Mouse (Mus musculus) pancreas, adult 10 weeks (tissue): ENCODE measurements around the gene Mcmbp. TPM values are rescaled to one million over a fixed set of nuclear protein-coding genes. Genes with fewer than 3 reads are reported as not detected.

ENCODE experiments used
- polyA plus RNA-seq: library from polyadenylated mRNA; stranded (reverse); fragments of 350-450 nt; fragmentation: Illumina TruSeq; extraction: RNeasy Lipid Tissue Mini Kit (QIAGEN cat#74804); gene quantifications from one replicate; pipeline ENCODE4 v1.2.3, GENCODE M21; 2015; ENCODE audit warnings: low read depth, low replicate concordance; ENCODE audit not compliant: insufficient read depth

Mcmbp gene
- polyA plus RNA-seq, result 7.7 TPM

GRCm38 (mm10) chr7:128740334-128740733 lies at the start of gene Mcmbp:
Gene Mcmbp (minus strand): TSS chr7:128740495.

GRCm38 (mm10) chr7:128744684-128745485 lies 4.6 kb upstream of the Mcmbp start, which contains the start of gene Sec23ip:
Gene Sec23ip (plus strand): TSS chr7:128744943.

Other genes with a start within 250 kb of the Mcmbp start
- 9.6 TPM for gene Bag3, start 216.9 kb downstream of the Mcmbp start, polyA plus RNA-seq
- 5.4 TPM for gene Inpp5f, start 129.2 kb downstream of the Mcmbp start, polyA plus RNA-seq
- gene Sec23ip, start 4.4 kb upstream of the Mcmbp start, polyA plus RNA-seq, result 9.3 TPM